Mouse (Mus musculus): Measurements from ENCODE around the gene Gpn2. TPM values are rescaled to one million over a fixed set of nuclear protein-coding genes. Genes with fewer than 3 reads are reported as not detected.
A peak's percentile ranks its signal among the peaks of the same experiment; 100 is the strongest.

Gpn2 gene
- polyA plus RNA-seq, 1 experiment from 2014 or later: 25.9 TPM

DNA sequence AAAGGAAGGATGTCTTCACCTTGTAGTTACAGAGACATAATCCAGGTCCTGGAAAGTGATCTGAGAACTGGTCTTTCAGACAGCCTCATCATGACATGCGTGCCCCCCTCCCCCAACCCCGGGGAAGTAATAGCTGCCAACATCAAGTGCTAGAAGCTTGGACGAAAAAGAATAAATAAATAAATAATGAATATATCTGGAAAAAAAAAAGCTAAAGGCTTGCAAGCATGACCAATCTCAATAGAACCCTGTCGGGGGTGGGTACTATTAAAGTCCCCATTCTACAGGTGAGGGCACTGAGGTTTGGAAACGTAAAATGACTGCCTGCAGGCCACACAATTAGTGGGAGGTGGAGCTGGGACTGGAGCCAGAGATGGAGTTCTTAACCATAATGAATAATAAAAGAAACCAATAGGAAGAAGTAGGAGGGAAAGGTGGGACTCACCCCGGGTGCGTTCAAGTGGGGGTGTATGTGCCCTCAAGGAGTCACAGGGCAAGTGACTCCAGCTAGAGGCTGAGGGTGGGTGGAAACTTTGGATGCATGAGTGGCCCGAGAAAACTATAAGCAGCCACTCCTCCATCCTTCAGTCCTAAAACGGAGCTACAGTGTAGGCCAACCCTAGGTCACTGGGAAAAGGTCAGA, 47.7 kb downstream of the Gpn2 start:
- H3K36me3 ChIP-seq (ENCODE audit: control insufficient read depth, insufficient read depth, low read length): no peaks in the 10 kb centered on the region
- peaks cover 9% of the 10 kb centered on the region; the same call in 1 of the 2 replicates for H3K4me1 ChIP-seq (replicated peaks; ENCODE audit: control insufficient read depth, insufficient read depth, low read length)
- H3K27me3 ChIP-seq (ENCODE audit: control insufficient read depth, insufficient read depth, low read length): no peaks in the 10 kb centered on the region
- no peak overlapping the region for H3K27ac ChIP-seq (ENCODE audit: low read depth, low read length)
- peak overlapping the region; percentile 97 for H3K9ac ChIP-seq (ENCODE audit: low read depth, low read length)
- no peaks in the 10 kb centered on the region for H3K9me3 ChIP-seq (ENCODE audit: control insufficient read depth, low read length)
- peak overlapping the region; percentile 96 for H3K4me2 ChIP-seq (replicated peaks; ENCODE audit: low read depth, low read length)
- ATAC-seq (ENCODE audit: low FRiP score) (no peak), DNase-seq (ENCODE audit: low spot score) (no peak)
- H3K4me3 ChIP-seq (ENCODE audit: low read depth, low read length): peak overlapping the region; percentile 82
- WGBS: 45% methylated on average over 9 of the region's 9 CpGs

DNA sequence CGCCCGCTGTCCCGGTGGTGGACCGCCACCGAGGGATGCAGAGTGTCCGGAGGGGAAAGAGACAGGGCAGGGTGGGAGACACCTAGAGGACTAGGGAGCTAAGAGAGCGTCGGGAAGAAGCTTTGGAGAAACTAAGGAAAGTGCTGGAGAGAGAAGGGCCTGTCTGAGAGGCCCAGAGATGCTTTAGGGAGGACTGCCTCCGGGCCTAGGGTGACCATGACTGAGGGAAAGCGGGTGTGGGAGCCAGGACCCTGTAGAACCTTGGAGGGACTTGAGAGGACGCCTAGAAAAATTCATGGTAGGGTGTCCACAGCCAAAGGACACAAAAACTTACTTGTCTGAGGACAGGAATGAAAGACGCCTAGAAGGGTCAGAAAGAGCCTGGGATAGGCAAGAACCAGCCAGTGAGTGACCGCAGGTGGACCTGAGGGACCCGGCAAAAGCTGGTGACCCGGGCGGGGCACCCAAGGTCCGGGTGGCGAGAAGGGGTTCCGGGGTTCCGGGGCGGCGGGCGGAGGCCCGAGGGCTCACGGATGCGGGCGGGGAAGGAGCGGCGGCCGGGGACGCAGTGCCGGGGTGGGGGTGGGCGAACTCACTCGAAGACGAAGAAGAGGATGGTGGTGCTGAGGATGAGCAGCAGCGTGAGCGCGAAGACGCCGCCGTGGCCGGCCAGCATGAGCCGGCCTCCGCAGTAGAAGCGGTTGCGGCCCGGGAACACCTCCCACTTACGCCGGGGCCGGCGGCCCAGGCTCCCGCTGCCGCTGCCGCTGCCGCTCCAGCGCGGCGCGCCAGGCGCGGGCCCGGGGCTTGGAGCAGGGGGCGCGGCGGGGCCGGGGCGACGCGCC, 48.5 kb downstream of the Gpn2 start:
- WGBS: 2% methylated on average over 40 of the region's 69 CpGs
- Histone ChIP-seq H3K9ac (ENCODE audit: low read depth, low read length) (peak overlapping the region; percentile 97), H3K4me1 (replicated peaks; ENCODE audit: control insufficient read depth, insufficient read depth, low read length) (peaks cover 9% of the 10 kb centered on the region; the same call in 1 of the 2 replicates), H3K27me3 (ENCODE audit: control insufficient read depth, insufficient read depth, low read length) (no peaks in the 10 kb centered on the region), H3K27ac (ENCODE audit: low read depth, low read length) (peak overlapping the region; percentile 58), H3K4me2 (replicated peaks; ENCODE audit: low read depth, low read length) (peak overlapping the region; percentile 96), H3K9me3 (ENCODE audit: control insufficient read depth, low read length) (no peaks in the 10 kb centered on the region), H3K36me3 (ENCODE audit: control insufficient read depth, insufficient read depth, low read length) (no peaks in the 10 kb centered on the region), H3K4me3 (ENCODE audit: low read depth, low read length) (peak overlapping the region; percentile 82)
- DNase-seq (ENCODE audit: low spot score): peak; percentile 71
- peak; percentile 45; the same call in 1 of the 2 replicates for ATAC-seq (ENCODE audit: low FRiP score)

DNA sequence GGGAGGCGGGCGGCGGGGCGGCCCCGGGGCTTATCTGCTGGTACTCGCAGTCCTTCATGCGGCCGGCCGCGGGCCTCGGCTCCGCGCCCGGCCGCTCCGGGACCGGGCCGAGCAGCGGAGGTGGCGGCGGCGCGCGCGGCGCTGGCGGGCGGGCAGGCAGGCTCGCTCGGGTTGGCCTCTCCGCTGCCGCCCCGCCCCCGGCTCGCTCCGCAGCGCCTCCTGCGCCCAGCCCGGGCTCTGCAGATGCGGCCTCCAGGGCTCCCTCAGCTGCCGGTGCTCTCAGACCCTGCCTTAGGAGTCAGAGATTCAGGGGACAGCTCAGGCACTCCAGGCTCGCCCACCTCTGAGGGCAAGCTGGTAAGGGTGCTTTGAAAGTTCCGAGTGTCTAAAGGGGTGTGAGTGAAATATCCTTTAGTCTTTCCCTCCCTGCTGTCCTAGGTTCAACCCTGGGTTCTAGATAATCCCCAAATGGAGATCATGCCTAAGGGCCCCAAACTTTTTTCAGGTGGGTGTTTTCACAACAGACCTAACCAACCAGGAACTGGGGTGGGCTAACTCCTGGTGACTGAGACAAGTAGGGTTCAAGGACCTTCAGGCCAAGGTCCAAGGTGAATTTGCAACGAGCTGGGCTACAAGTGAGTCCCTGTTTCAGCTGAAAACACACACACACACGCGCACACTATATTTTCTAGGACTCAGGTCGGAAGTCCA, 49.3 kb downstream of the Gpn2 start:
- H3K27me3 ChIP-seq (ENCODE audit: control insufficient read depth, insufficient read depth, low read length): no peaks in the 10 kb centered on the region
- H3K4me2 ChIP-seq (replicated peaks; ENCODE audit: low read depth, low read length): peak overlapping the region; percentile 96
- H3K36me3 ChIP-seq (ENCODE audit: control insufficient read depth, insufficient read depth, low read length): no peaks in the 10 kb centered on the region
- H3K9me3 ChIP-seq (ENCODE audit: control insufficient read depth, low read length): no peaks in the 10 kb centered on the region
- peak overlapping the region; percentile 58 for H3K27ac ChIP-seq (ENCODE audit: low read depth, low read length)
- peaks cover 9% of the 10 kb centered on the region; the same call in 1 of the 2 replicates for H3K4me1 ChIP-seq (replicated peaks; ENCODE audit: control insufficient read depth, insufficient read depth, low read length)
- H3K9ac ChIP-seq (ENCODE audit: low read depth, low read length): peak overlapping the region; percentile 97
- DNase-seq (ENCODE audit: low spot score): peak; percentile 94
- ATAC-seq (ENCODE audit: low FRiP score): peak; percentile 68
- 23% methylated on average over 15 of the region's 47 CpGs for WGBS
- H3K4me3 ChIP-seq (ENCODE audit: low read depth, low read length): peak overlapping the region; percentile 82

DNA sequence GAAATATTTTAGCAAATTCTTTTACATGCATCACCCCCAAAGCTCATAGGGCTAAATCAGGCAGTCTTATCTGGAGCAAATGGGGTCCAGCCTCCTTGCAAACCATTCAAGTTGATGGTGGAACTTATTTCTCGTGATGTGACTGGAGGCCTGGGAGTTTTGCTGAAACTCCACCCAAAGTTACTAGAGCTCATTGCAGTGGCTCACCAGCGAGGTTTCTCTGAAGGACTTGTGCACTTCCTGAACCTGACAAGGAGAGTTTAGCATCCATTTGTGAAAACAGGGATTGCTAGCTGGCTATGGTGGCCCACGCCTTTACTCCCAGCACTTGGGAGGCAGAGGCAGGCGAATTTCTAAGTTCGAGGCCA, 49.9 kb downstream of the Gpn2 start:
- H3K4me1 ChIP-seq (replicated peaks; ENCODE audit: control insufficient read depth, insufficient read depth, low read length): peaks cover 9% of the 10 kb centered on the region; the same call in 1 of the 2 replicates
- H3K9me3 ChIP-seq (ENCODE audit: control insufficient read depth, low read length): no peaks in the 10 kb centered on the region
- H3K27me3 ChIP-seq (ENCODE audit: control insufficient read depth, insufficient read depth, low read length): no peaks in the 10 kb centered on the region
- no peak overlapping the region for H3K4me2 ChIP-seq (replicated peaks; ENCODE audit: low read depth, low read length)
- WGBS: 83% methylated on average over 5 of the region's 5 CpGs
- no peaks in the 10 kb centered on the region for H3K36me3 ChIP-seq (ENCODE audit: control insufficient read depth, insufficient read depth, low read length)
- H3K27ac ChIP-seq (ENCODE audit: low read depth, low read length): no peak overlapping the region
- ATAC-seq (ENCODE audit: low FRiP score) (no peak), DNase-seq (ENCODE audit: low spot score) (no peak)
- no peak overlapping the region for H3K9ac ChIP-seq (ENCODE audit: low read depth, low read length)
- no peak overlapping the region for H3K4me3 ChIP-seq (ENCODE audit: low read depth, low read length)

Other genes with a start within 250 kb of the Gpn2 start
- 21.6 and 23.4 TPM in 2 replicates for gene Wdtc1, start 230.9 kb upstream of the Gpn2 start, polyA plus RNA-seq (2014; fragmentation: Nextera tagmentation; extraction: Ambion mirVana)
- 5.7 and 5.8 TPM in 2 replicates for gene Slc9a1, start 214.7 kb upstream of the Gpn2 start, polyA plus RNA-seq (2014; fragmentation: Nextera tagmentation; extraction: Ambion mirVana)
- gene Tent5b, start 104.2 kb upstream of the Gpn2 start, polyA plus RNA-seq (2014; fragmentation: Nextera tagmentation; extraction: Ambion mirVana): 0.37 and 0.46 TPM in 2 replicates
- gene Trnp1, start 85.8 kb upstream of the Gpn2 start, polyA plus RNA-seq (2014; fragmentation: Nextera tagmentation; extraction: Ambion mirVana): 1.7 and 2.6 TPM in 2 replicates
- 1.0 and 1.7 TPM in 2 replicates for gene Kdf1, start 65.4 kb upstream of the Gpn2 start, polyA plus RNA-seq (2014; fragmentation: Nextera tagmentation; extraction: Ambion mirVana)
- gene Nudc, start 38.4 kb upstream of the Gpn2 start, polyA plus RNA-seq (2014; fragmentation: Nextera tagmentation; extraction: Ambion mirVana): 315 and 324 TPM in 2 replicates
- gene Nr0b2, start 31.0 kb upstream of the Gpn2 start, polyA plus RNA-seq (2014; fragmentation: Nextera tagmentation; extraction: Ambion mirVana): not detected in 2 replicates
- gene Gpatch3, start 9.6 kb upstream of the Gpn2 start, polyA plus RNA-seq (2014; fragmentation: Nextera tagmentation; extraction: Ambion mirVana): 6.9 and 8.9 TPM in 2 replicates
- 19.5 and 29.6 TPM in 2 replicates for gene Sfn, start 17.8 kb downstream of the Gpn2 start, polyA plus RNA-seq (2014; fragmentation: Nextera tagmentation; extraction: Ambion mirVana)
- 2.0 and 2.8 TPM in 2 replicates for gene Zdhhc18, start 65.8 kb downstream of the Gpn2 start, polyA plus RNA-seq (2014; fragmentation: Nextera tagmentation; extraction: Ambion mirVana)
- 10.0 and 10.7 TPM in 2 replicates for gene Pigv, start 88.3 kb downstream of the Gpn2 start, polyA plus RNA-seq (2014; fragmentation: Nextera tagmentation; extraction: Ambion mirVana)
- 40.8 and 51.6 TPM in 2 replicates for gene Arid1a, start 172.4 kb downstream of the Gpn2 start, polyA plus RNA-seq (2014; fragmentation: Nextera tagmentation; extraction: Ambion mirVana)

Data from hindbrain, embryonic 11.5 days (tissue).